Mouse (Mus musculus) neutrophil, adult 83 days (primary cell): ENCODE results near the gene Lamtor3. TPM values are rescaled to one million over a fixed set of nuclear protein-coding genes. Genes with fewer than 3 reads are reported as not detected.

Experiments
- total RNA-seq, 2 experiments: library from RNA; stranded (reverse); gene quantifications; one replicate each; pipeline ENCODE4 v1.2.4; 2023

Gene Lamtor3
- total RNA-seq: 10 to 100 TPM; 56.8 to 62.0 TPM

DNA sequence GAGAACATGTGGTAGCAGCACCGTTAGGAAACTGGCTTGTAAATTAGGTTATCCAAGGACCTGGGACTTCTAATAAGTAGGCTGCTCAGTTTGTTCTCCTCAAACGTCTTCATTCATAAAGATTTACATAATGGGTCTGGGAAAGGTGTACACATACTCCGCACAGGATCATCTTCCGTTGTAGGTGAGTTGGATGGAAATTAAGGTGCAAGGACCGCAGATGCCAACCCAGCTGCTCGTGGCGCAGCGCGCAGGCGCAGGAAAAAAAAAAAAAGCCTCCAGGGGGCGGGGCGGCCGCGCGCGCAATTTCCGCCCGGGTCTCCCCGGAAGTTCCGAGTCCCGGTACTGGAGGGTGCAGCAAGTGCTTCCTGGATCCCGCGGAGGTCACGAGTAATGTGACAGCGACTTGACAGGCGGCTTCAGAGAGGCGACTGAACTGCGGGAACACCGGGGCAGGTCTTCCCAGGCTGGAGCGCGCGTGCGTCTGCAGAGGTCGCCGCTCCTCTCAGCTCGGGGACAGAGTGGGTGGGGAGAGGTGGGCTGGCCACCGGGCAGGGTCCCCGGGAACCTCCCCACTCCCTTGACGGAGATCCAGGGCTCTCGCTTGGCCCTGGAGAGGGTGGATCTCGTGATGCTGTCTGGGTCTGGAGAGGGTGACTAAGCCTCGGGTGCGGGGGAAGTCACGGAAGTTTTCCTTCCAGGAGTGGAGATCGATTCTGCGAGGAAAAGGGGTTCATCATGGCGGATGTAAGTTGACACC is at the start of gene Lamtor3:
Gene Lamtor3 (plus strand): TSS at position 335 of the 760 bp plus-strand sequence.

Other genes starting within 250 kb of the Lamtor3 start
- not detected for gene Gm21962, start 247.0 kb upstream of the Lamtor3 start, total RNA-seq
- 100 to 1,000 TPM; 569 to 622 TPM for gene H2afz, start 54.0 kb upstream of the Lamtor3 start, total RNA-seq
- gene Dnajb14, start 50.8 kb upstream of the Lamtor3 start, total RNA-seq: 10 to 100 TPM; 21.3 to 26.0 TPM
- 10 to 100 TPM; 47.2 to 47.8 TPM for gene Dapp1, start 63.0 kb downstream of the Lamtor3 start, total RNA-seq
- not detected for gene 1110002E22Rik, start 146.5 kb downstream of the Lamtor3 start, total RNA-seq
- gene Gm5105, start 148.9 kb downstream of the Lamtor3 start, total RNA-seq: not detected
- 1 to 10 TPM; 1.9 to 2.9 TPM for gene Trmt10a, start 224.9 kb downstream of the Lamtor3 start, total RNA-seq
- 1 to 10 TPM; 1.4 to 2.0 TPM for gene Mttp, start 226.5 kb downstream of the Lamtor3 start, total RNA-seq